Mouse (Mus musculus): ENCODE data around the gene Epor. TPM values are rescaled to one million over a fixed set of nuclear protein-coding genes. Genes with fewer than 3 reads are reported as not detected.
A peak's percentile ranks its signal among the peaks of the same experiment; 100 is the strongest.

Epor gene
- total RNA-seq, 4 experiments from 2014 or later, result 6.6 to 11.3 (median 8.2) TPM

GRCm38 (mm10) chr9:21968883-21969282, 5.6 kb upstream of the Epor start:
- no peak for DNase-seq (ENCODE audit: low spot score in 2 of 2)

DNA sequence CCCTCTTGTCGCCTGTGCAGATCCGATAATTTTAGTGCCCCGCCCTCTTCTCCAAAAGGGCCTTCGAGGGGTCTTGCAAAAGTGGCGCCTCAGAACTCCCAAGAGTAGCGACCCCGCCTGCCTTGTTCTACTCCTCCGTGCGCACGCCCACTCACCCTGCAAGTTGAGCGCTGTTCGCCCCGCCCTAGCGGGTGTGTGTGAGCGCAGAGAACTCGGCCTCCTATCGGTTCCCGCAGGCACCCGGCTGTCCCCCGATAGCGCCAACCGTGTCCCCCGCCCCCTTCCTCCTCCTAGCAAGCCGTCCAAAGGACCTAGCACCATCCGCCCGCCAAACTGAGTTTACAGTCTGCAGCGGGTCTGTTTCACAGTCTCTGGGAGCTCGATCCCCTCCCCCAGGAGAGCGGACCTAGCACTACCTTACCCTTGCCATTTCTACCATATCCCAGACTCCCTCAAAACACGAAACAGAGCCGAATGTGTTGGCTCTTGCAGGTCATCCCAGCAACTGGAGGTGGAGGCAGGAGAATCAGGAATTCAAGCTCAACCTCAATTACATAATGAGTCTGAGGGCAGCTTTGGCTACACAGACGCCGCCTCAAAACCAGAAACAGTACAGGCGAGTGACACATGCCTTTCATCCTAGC, 768 bp downstream of the Epor start:
- peak; percentile 68 to 72 for DNase-seq (ENCODE audit: low spot score in 2 of 2)

DNA sequence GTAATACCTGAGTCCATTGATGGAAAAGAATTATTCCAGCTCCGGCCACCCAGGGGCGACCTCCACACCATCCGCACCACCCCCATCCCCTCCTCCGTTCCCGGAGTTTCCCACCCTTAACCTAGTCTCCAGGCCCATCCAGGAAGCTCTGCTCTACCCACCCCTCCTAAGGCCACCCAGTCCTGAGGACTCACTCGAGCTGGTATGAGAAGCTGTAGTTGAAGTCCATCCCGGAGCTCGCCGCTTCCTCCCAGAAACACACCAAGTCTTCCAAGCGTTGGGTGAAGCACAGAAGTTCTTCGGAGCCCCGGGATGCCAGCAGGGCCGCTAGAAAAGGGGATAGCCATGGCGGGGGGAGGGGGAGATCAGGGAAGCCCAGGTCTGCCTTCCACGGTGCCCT, 1.3 kb downstream of the Epor start:
- no peak for DNase-seq (ENCODE audit: low spot score in 2 of 2)

GRCm38 (mm10) chr9:21961366-21961980, 1.8 kb downstream of the Epor start:
- DNase-seq (ENCODE audit: low spot score in 2 of 2), result no peak

DNA sequence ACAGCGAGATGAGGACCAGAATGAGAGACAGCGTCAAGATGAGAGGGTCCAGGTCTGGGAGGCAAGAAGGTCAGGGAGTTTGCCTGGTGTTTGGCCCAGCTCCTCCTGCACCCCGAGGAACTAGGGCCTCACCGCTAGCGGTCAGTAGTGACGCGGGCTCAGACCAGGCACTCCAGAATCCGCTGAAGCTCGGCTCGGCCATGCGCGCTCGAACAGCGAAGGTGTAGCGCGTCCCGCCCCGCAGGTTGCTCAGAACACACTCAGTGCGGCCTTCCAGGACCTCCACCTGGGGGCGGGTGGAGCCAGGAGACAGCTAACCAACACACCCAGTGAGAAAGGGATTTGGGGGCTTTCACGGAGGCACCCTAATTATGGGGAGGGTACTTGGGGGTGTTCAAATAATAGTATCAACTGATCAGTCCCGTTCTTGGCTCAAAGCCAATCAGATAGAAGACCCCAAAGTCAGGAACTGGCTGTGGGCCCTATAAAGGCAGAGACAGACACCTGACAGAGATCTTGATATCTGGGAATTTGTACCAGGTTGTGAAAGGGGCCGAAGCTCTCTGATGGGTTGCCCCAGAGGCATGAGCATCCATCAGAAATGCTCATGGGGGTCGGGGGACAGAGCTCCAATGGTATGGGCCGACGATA, 2.6 kb downstream of the Epor start:
- DNase-seq (ENCODE audit: low spot score in 2 of 2), result no peak

DNA sequence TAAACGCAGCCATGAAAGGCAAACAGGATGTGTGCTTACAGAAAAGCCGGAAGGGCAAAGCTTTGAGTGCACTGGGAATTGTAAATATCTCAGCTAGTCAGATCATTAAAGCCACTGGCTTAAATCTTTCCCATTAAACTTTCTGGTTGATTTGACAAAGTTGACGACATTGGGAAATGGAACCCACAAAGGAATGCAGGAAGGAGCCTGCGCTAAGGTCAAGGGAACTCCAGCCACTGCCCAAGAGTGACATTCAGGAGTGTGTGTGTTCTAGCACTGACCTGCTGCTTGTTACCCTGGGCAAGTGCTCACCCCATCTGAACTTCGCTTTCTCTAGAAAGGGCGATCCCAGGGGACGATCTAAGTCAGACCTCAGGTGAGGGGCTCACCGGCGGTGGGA, 3.2 kb downstream of the Epor start:
- no peak for DNase-seq (ENCODE audit: low spot score in 2 of 2)

- no peak for DNase-seq (ENCODE audit: low spot score in 2 of 2)
These were observed 4.1 kb downstream of the Epor start for GRCm38 (mm10) chr9:21959244-21959643.

GRCm38 (mm10) chr9:21958372-21958771, 4.9 kb downstream of the Epor start:
- no peak for DNase-seq (ENCODE audit: low spot score in 2 of 2)

- peak; percentile 99 to 100 for DNase-seq (ENCODE audit: low spot score in 2 of 2)
These were observed 7.6 kb downstream of the Epor start, which contains the start of gene Swsap1 for GRCm38 (mm10) chr9:21955570-21956281. Gene Swsap1, plus strand, starts transcription at chr9:21955755.

DNA sequence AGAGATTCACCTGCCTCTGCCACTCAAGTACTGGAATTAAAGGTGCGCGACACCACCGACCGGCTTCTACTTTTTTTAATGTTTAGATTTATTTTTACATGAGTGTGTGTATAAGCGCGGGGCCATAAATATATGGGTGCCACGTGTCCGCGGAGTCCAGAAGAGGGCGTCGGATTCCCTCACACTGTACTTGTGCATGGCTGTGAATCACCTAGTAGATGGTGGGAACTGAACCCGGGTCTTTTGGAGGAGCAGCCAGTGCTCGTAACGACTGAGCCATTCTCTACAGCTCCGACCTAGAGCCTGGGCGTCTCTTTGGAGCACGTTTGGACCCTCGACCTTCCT, 8.1 kb downstream of the Epor start:
- no peak for DNase-seq (ENCODE audit: low spot score in 2 of 2)

- DNase-seq (ENCODE audit: low spot score in 2 of 2), result no peak
These were observed 8.7 kb downstream of the Epor start for GRCm38 (mm10) chr9:21954635-21955034.

DNA sequence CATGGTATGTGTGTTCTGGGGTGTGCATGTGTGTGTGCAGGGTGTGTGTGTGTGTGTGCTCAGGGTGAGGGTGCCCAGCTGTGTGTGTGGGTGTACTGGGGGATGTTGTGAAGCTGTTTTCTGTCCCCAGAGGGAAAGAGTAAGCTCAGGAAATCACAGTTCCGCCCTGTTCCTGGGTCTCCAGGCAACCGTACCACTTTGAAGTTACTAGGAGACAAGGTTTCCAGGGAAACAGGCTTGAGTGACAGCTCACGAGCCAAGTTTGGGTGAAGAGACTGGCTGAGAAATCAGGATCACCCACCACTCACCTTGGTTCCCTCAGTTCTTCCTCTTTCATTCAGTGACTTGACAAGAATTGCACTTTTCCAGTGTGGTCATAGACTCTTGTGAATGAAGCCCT, 9.7 kb downstream of the Epor start:
- peak; percentile 59 to 76 for DNase-seq (ENCODE audit: low spot score in 2 of 2)

GRCm38 (mm10) chr9:21951977-21952376, 11.3 kb downstream of the Epor start:
- DNase-seq (ENCODE audit: low spot score in 2 of 2), result peak; percentile 7 to 8

DNA sequence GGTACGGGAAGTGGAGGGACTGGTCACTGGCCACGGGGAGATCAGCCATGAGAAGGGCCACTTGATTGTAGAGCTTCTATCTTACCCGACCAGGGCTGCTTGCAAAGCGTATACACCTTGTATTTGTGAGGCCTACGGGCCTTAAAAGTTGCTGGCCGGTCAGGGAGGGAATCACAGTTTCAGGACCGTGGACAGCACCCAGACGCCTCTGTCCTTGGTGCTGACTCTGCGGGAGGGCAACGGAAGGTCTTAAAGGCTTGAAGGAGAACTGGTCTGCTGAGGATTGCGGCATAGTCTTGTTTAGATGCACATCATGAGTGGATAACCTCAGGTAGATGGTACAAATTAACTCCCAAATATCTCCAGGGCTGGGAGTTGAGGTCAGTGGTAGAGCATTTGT, 13.0 kb downstream of the Epor start:
- peak; percentile 2 to 12 for DNase-seq (ENCODE audit: low spot score in 2 of 2)

GRCm38 (mm10) chr9:21948790-21949189, 14.5 kb downstream of the Epor start:
- DNase-seq (ENCODE audit: low spot score in 2 of 2), result peak in 1 of 2 experiments; percentile 40

GRCm38 (mm10) chr9:21948146-21948545, 15.2 kb downstream of the Epor start:
- peak in 1 of 2 experiments; percentile 5 for DNase-seq (ENCODE audit: low spot score in 2 of 2)

DNA sequence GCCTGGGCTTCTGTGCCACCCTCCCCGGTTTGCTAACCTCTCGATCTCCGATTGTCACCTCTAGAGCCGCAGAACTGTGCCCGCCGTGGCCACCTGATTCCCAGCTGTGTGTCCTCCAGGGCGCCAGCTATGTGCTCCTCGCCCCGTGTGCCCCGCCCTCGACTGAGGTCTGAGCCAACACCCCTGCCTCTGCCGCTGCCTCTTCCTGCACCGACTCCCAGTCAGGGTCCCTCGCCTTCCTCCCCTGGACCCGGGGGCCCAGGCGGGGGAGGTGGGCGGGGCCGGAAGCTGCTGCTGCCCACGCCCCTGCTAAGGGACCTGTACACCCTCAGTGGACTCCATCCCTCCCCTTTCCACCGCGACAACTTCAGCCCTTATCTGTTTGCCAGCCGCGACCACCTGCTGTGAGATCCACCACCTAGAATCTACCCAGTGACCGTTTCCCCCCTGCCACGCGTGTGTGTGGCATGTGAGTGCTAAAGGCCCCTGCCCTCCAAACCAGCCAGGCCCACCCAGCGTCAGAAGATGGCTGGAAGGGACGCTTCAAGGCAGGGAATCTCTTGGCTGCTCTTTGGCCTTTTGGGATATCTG, 15.7 kb downstream of the Epor start:
- DNase-seq (ENCODE audit: low spot score in 2 of 2), result peak in 1 of 2 experiments; percentile 4

DNA sequence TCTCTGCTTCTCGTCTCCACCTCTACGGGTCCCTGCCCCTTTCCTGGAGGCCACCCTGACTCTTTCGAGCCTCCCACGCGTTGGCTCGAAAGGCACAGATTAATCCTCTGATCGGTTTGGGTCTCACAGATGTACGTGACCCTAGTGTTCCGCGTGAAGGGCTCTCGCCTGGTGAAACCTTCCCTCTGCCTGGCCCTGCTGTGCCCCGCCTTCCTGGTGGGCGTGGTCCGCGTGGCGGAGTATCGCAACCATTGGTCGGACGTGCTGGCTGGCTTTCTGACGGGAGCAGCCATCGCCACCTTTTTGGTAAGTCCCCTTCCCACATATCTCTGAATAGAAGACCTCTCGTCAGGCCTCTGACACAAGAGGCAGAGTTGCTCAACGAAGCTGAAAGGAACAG, 19.0 kb downstream of the Epor start:
- no peak for DNase-seq (ENCODE audit: low spot score in 2 of 2)

DNA sequence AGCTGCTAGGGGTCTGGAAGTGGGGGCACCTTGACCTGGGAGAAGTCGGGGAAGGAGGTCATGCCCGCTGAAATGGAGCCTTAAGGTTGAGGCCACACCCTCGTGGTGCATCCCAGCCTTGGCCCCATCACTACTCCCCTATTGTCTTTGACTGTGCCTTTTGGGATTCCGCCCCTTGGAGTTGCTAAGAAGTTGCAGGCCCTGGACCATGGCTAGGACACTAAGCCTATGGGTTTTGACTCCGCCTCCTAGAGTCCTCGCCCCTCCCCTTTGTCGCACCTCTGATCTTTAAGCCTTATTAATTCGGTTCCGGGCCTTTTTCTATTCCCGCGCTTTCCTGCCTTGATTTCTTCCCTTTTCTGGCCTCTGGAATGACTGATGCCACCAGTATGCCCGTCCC, 19.7 kb downstream of the Epor start:
- no peak for DNase-seq (ENCODE audit: low spot score in 2 of 2)

DNA sequence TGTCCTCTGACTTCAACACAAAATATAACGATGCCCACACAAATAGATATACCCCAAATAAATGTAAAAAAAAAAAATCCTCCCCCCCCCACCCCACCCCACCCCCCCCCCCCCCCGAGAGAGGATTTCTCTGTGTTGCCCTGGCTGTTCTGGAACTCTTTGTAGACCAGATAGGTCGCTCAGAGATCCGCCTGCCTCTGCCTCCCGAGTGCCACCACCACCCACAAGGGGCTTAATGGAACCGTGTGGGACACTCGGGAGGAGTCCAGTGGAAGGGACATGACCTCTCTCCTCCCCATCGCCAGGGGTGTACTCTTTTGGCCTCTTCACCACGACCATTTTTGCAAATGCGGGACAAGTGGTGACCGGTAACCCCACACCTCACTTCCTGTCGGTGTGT, 20.3 kb downstream of the Epor start:
- no peak for DNase-seq (ENCODE audit: low spot score in 2 of 2)

DNA sequence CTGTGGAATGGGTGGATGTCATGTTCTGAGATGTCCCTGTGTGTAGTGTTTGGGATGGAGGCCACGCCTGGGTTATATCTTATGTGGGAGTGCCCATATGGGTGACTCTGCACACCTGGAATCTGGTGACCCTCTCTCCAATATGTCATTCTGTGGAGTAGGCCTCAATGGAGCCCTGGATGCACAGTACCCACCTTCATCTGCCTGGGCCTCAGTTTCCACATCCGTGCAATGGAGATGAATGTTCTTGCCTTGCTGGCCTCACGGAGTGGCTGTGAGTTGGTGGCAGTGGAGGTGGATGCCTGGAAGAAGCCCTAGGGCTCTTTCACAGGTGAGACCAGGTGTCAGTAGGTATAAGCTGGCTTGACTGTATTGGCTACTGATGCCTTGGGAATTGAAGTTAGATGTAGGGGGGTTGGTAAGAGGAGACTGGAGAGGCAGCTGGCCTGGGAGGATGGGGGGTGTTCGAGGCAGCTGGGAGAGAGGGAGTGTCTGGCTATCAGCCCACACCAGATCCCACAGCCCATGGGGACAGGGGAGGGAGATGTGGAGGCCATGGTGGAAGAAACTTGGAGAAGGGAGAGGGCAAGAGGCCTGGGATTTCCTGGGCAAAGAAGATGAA, 25.0 kb downstream of the Epor start:
- DNase-seq (ENCODE audit: low spot score in 2 of 2), result no peak

Data from layer of hippocampus, adult 8-10 months (tissue).